In genomic region chr3:50652265-50652664, GRCm38 (mm10) we compare ENCODE assay signal across 12 mouse cellular contexts.
"Had no signal": no experiment of that assay in that cellular context is flagged by ENCODE, and none has a peak within 500 bp of the region (broad histone marks: within the 10 kb centered on the region; RNA-seq: fewer than 3 reads in every experiment).

No protein-coding gene starts in this region.

- DNase-seq: lung, adult 18-20 months; lung, embryonic 14.5 days; lung, postnatal 10 days; lung, postnatal 4 days; midbrain, embryonic 14.5 days; retina, postnatal 1 day; right cerebral cortex, adult 18-20 months; right cerebral cortex, postnatal 14 days; spleen, adult 18-20 months; thymus, adult 2 months; thymus, postnatal 25 days; thymus, postnatal 4 days had no signal
